Mouse (Mus musculus): ENCODE results near the gene Arhgef25. TPM values are rescaled to one million over a fixed set of nuclear protein-coding genes. Genes with fewer than 3 reads are reported as not detected.
"Not testable (repeated sequence)": the region's sequence is repeated elsewhere in the genome, so short reads cannot be mapped to it uniquely, and the experiment has no call there.

Arhgef25 gene
- polyA plus RNA-seq, 1 experiment from 2014 or later: 32.3 TPM

GRCm38 (mm10) chr10:127166404-127166715 is 23.5 kb downstream of the Arhgef25 start:
- Histone ChIP-seq H3K4me2 (ENCODE audit: low read length) (peak overlapping the region; percentile 87), H3K4me1 (replicated peaks; ENCODE audit: control insufficient read depth, insufficient read depth, low read length) (peaks cover 24% of the 10 kb centered on the region), H3K9me3 (ENCODE audit: control insufficient read depth, low read length) (no peaks in the 10 kb centered on the region), H3K27ac (ENCODE audit: low read length) (peak overlapping the region; percentile 71; the same call in 1 of the 2 replicates), H3K9ac (replicated peaks; ENCODE audit: low read depth, low read length) (peak overlapping the region; percentile 97), H3K4me3 (replicated peaks; ENCODE audit: low read length) (peak overlapping the region; percentile 71), H3K36me3 (ENCODE audit: control insufficient read depth, insufficient read depth) (no peaks in the 10 kb centered on the region), H3K27me3 (replicated peaks; ENCODE audit: control insufficient read depth, insufficient read depth, low read length) (peaks cover 42% of the 10 kb centered on the region)
- 5% methylated on average over 11 of the region's 11 CpGs for WGBS
- ATAC-seq: no peak

GRCm38 (mm10) chr10:127165654-127166403 is 24.1 kb downstream of the Arhgef25 start:
- peak overlapping the region; percentile 97 for H3K9ac ChIP-seq (replicated peaks; ENCODE audit: low read depth, low read length)
- H3K9me3 ChIP-seq (ENCODE audit: control insufficient read depth, low read length): no peaks in the 10 kb centered on the region
- peak overlapping the region; percentile 71 for H3K4me3 ChIP-seq (replicated peaks; ENCODE audit: low read length)
- peaks cover 23% of the 10 kb centered on the region for H3K4me1 ChIP-seq (replicated peaks; ENCODE audit: control insufficient read depth, insufficient read depth, low read length)
- H3K27me3 ChIP-seq (replicated peaks; ENCODE audit: control insufficient read depth, insufficient read depth, low read length): peaks cover 37% of the 10 kb centered on the region
- H3K36me3 ChIP-seq (ENCODE audit: control insufficient read depth, insufficient read depth): no peaks in the 10 kb centered on the region
- peak overlapping the region; percentile 87 for H3K4me2 ChIP-seq (ENCODE audit: low read length)
- ATAC-seq: peak; percentile 48
- peak overlapping the region; percentile 71 for H3K27ac ChIP-seq (ENCODE audit: low read length)
- under 1% methylated on average over 56 of the region's 56 CpGs for WGBS

GRCm38 (mm10) chr10:127165354-127165653 is 24.6 kb downstream of the Arhgef25 start:
- Histone ChIP-seq H3K9me3 (ENCODE audit: control insufficient read depth, low read length) (no peaks in the 10 kb centered on the region), H3K36me3 (ENCODE audit: control insufficient read depth, insufficient read depth) (no peaks in the 10 kb centered on the region), H3K4me1 (replicated peaks; ENCODE audit: control insufficient read depth, insufficient read depth, low read length) (peaks cover 17% of the 10 kb centered on the region), H3K4me3 (replicated peaks; ENCODE audit: low read length) (peak overlapping the region; percentile 71), H3K9ac (replicated peaks; ENCODE audit: low read depth, low read length) (peak overlapping the region; percentile 97), H3K27me3 (replicated peaks; ENCODE audit: control insufficient read depth, insufficient read depth, low read length) (peaks cover 32% of the 10 kb centered on the region), H3K27ac (ENCODE audit: low read length) (peak overlapping the region; percentile 71), H3K4me2 (ENCODE audit: low read length) (peak overlapping the region; percentile 87)
- ATAC-seq: peak; percentile 66
- WGBS: under 1% methylated on average over 38 of the region's 42 CpGs

- no peaks in the 10 kb centered on the region for H3K9me3 ChIP-seq (ENCODE audit: control insufficient read depth, low read length)
- ATAC-seq: peak; percentile 94
- WGBS: 2% methylated on average over 52 of the region's 52 CpGs
- peak within 1 kb of the TSS; percentile 87 for H3K4me2 ChIP-seq (ENCODE audit: low read length)
- H3K4me3 ChIP-seq (replicated peaks; ENCODE audit: low read length): peak within 1 kb of the TSS; percentile 71
- H3K27me3 ChIP-seq (replicated peaks; ENCODE audit: control insufficient read depth, insufficient read depth, low read length): peaks cover 28% of the 10 kb centered on the region
- peak within 1 kb of the TSS; percentile 97 for H3K9ac ChIP-seq (replicated peaks; ENCODE audit: low read depth, low read length)
- H3K36me3 ChIP-seq (ENCODE audit: control insufficient read depth, insufficient read depth): no peaks in the 10 kb centered on the region
- peaks cover 12% of the 10 kb centered on the region for H3K4me1 ChIP-seq (replicated peaks; ENCODE audit: control insufficient read depth, insufficient read depth, low read length)
- peak within 1 kb of the TSS; percentile 71 for H3K27ac ChIP-seq (ENCODE audit: low read length)
Measured at GRCm38 (mm10) chr10:127164631-127165353, 25.1 kb downstream of the Arhgef25 start, which contains the start of gene B4galnt1. Gene B4galnt1 (plus strand): TSS chr10:127165225.

GRCm38 (mm10) chr10:127164190-127164589 is 25.7 kb downstream of the Arhgef25 start:
- Histone ChIP-seq H3K4me2 (ENCODE audit: low read length) (peak overlapping the region; percentile 87; the same call in 1 of the 2 replicates), H3K27me3 (replicated peaks; ENCODE audit: control insufficient read depth, insufficient read depth, low read length) (peaks cover 22% of the 10 kb centered on the region), H3K27ac (ENCODE audit: low read length) (no peak overlapping the region), H3K36me3 (ENCODE audit: control insufficient read depth, insufficient read depth) (no peaks in the 10 kb centered on the region), H3K9me3 (ENCODE audit: control insufficient read depth, low read length) (no peaks in the 10 kb centered on the region), H3K9ac (replicated peaks; ENCODE audit: low read depth, low read length) (peak overlapping the region; percentile 97; the same call in 1 of the 2 replicates), H3K4me3 (replicated peaks; ENCODE audit: low read length) (no peak overlapping the region; the same call in 1 of the 2 replicates), H3K4me1 (replicated peaks; ENCODE audit: control insufficient read depth, insufficient read depth, low read length) (peaks cover 12% of the 10 kb centered on the region)
- WGBS: 91% methylated on average over 4 of the region's 4 CpGs
- ATAC-seq: no peak

GRCm38 (mm10) chr10:127162771-127163261 is 27.1 kb downstream of the Arhgef25 start:
- WGBS: 66% methylated on average over 7 of the region's 7 CpGs
- not testable (repeated sequence) for H3K9ac ChIP-seq (replicated peaks; ENCODE audit: low read depth, low read length); H3K4me2 ChIP-seq (ENCODE audit: low read length); H3K4me3 ChIP-seq (replicated peaks; ENCODE audit: low read length); H3K9me3 ChIP-seq (ENCODE audit: control insufficient read depth, low read length); H3K27ac ChIP-seq (ENCODE audit: low read length); ATAC-seq; H3K36me3 ChIP-seq (ENCODE audit: control insufficient read depth, insufficient read depth)
- Histone ChIP-seq H3K27me3 (replicated peaks; ENCODE audit: control insufficient read depth, insufficient read depth, low read length) (peaks cover 12% of the 10 kb centered on the region), H3K4me1 (replicated peaks; ENCODE audit: control insufficient read depth, insufficient read depth, low read length) (peaks cover 12% of the 10 kb centered on the region)

GRCm38 (mm10) chr10:127160728-127161127 is 29.2 kb downstream of the Arhgef25 start:
- H3K4me3 ChIP-seq (replicated peaks; ENCODE audit: low read length): no peak overlapping the region
- ATAC-seq: no peak
- no peaks in the 10 kb centered on the region for H3K27me3 ChIP-seq (replicated peaks; ENCODE audit: control insufficient read depth, insufficient read depth, low read length)
- WGBS: 77% methylated on average over 3 of the region's 3 CpGs
- no peak overlapping the region for H3K27ac ChIP-seq (ENCODE audit: low read length)
- no peak overlapping the region for H3K4me2 ChIP-seq (ENCODE audit: low read length)
- H3K9me3 ChIP-seq (ENCODE audit: control insufficient read depth, low read length): no peaks in the 10 kb centered on the region
- peaks cover 5% of the 10 kb centered on the region for H3K4me1 ChIP-seq (replicated peaks; ENCODE audit: control insufficient read depth, insufficient read depth, low read length)
- no peaks in the 10 kb centered on the region for H3K36me3 ChIP-seq (ENCODE audit: control insufficient read depth, insufficient read depth)
- H3K9ac ChIP-seq (replicated peaks; ENCODE audit: low read depth, low read length): no peak overlapping the region

DNA sequence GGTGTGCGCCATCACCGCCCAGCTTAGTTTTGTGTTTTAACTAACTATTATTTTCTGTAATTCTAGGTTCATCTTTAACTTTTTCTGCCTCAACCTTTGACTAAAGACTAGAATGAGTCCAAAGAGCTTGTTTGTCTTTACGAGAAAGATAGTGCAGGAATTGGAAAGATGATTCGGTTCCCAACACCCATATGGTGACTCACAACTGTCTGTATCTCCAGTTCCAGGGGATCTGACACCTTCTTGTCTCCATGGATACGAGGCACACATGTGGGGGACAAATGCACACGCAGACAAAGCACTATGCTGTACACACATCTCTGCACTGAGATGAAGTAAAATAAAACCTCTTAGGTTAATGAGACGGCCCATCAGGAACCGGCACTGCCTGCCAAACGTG is 29.8 kb downstream of the Arhgef25 start:
- Histone ChIP-seq H3K36me3 (ENCODE audit: control insufficient read depth, insufficient read depth) (no peaks in the 10 kb centered on the region), H3K27me3 (replicated peaks; ENCODE audit: control insufficient read depth, insufficient read depth, low read length) (no peaks in the 10 kb centered on the region), H3K4me1 (replicated peaks; ENCODE audit: control insufficient read depth, insufficient read depth, low read length) (peaks cover 5% of the 10 kb centered on the region), H3K9me3 (ENCODE audit: control insufficient read depth, low read length) (no peaks in the 10 kb centered on the region), H3K4me2 (ENCODE audit: low read length) (no peak overlapping the region), H3K4me3 (replicated peaks; ENCODE audit: low read length) (no peak overlapping the region), H3K9ac (replicated peaks; ENCODE audit: low read depth, low read length) (no peak overlapping the region), H3K27ac (ENCODE audit: low read length) (no peak overlapping the region)
- 76% methylated on average over 9 of the region's 9 CpGs for WGBS
- ATAC-seq: no peak

- Histone ChIP-seq H3K27me3 (replicated peaks; ENCODE audit: control insufficient read depth, insufficient read depth, low read length) (no peaks in the 10 kb centered on the region), H3K9ac (replicated peaks; ENCODE audit: low read depth, low read length) (no peak overlapping the region), H3K36me3 (ENCODE audit: control insufficient read depth, insufficient read depth) (no peaks in the 10 kb centered on the region), H3K4me2 (ENCODE audit: low read length) (no peak overlapping the region), H3K9me3 (ENCODE audit: control insufficient read depth, low read length) (no peaks in the 10 kb centered on the region), H3K27ac (ENCODE audit: low read length) (no peak overlapping the region), H3K4me3 (replicated peaks; ENCODE audit: low read length) (no peak overlapping the region), H3K4me1 (replicated peaks; ENCODE audit: control insufficient read depth, insufficient read depth, low read length) (no peaks in the 10 kb centered on the region)
- no peak for ATAC-seq
- WGBS: 75% methylated on average over 3 of the region's 3 CpGs
Measured at GRCm38 (mm10) chr10:127158471-127158870, 31.4 kb downstream of the Arhgef25 start.

Data from forebrain, embryonic 16.5 days (tissue).